Mouse (Mus musculus) MEL (cell line): ENCODE data around the gene Asns. TPM values are rescaled to one million over a fixed set of nuclear protein-coding genes. Genes with fewer than 3 reads are reported as not detected.
A peak's percentile ranks its signal among the peaks of the same experiment; 100 is the strongest.

ENCODE experiments used
- DNase-seq: peaks from one replicate; pipeline ENCODE4 v3.0.0; 2011; ENCODE audit warnings: low read depth, low spot score
- H3K27ac ChIP-seq: 2 replicates; pipeline ENCODE4 v1.5.1; 2012; ENCODE audit warnings: low read depth, mild to moderate bottlenecking, control low read depth, low read length, moderate library complexity; ENCODE audit not compliant: control insufficient read depth
- H3K27me3 ChIP-seq, 2 experiments: fragments of 150-350 bp in 1 of 2; sonication (generic) in 1 of 2; 2 replicates each; pipeline ENCODE4 v1.6.1; 2012; ENCODE audit warnings: low read length in 2 of 2, mild to moderate bottlenecking in 2 of 2, improper control_type of control experiment in 1 of 2, moderate library complexity in 1 of 2; ENCODE audit not compliant: insufficient read depth in 2 of 2, control insufficient read depth in 1 of 2
- H3K36me3 ChIP-seq, 2 experiments: 2 replicates each; pipeline ENCODE4 v1.6.1; 2012 to 2014; ENCODE audit warnings: low read length in 2 of 2, improper control_type of control experiment in 1 of 2, inconsistent platforms in 1 of 2, mild to moderate bottlenecking in 1 of 2; ENCODE audit not compliant: insufficient read depth in 2 of 2, control insufficient read depth in 1 of 2
- H3K4me1 ChIP-seq, 2 experiments: fragments of 150-350 bp in 1 of 2; sonication (generic) in 1 of 2; 2 replicates each; pipeline ENCODE4 v1.6.1; 2012; ENCODE audit warnings: low read length in 2 of 2, improper control_type of control experiment in 1 of 2, mild to moderate bottlenecking in 1 of 2; ENCODE audit not compliant: insufficient read depth in 2 of 2, control insufficient read depth in 1 of 2
- H3K4me3 ChIP-seq, 2 experiments: fragments of 150-350 bp in 1 of 2; sonication (generic) in 1 of 2; 2 replicates each; pipeline ENCODE4 v1.5.1; 2012; ENCODE audit warnings: low read depth in 2 of 2, low read length in 2 of 2, mild to moderate bottlenecking in 2 of 2, moderate library complexity in 2 of 2, control low read depth in 1 of 2, improper control_type of control experiment in 1 of 2; ENCODE audit not compliant: control insufficient read depth in 1 of 2, insufficient read depth in 1 of 2
- H3K79me2 ChIP-seq: 2 replicates; pipeline ENCODE4 v1.6.1; 2012; ENCODE audit warnings: mild to moderate bottlenecking, low read length, moderate library complexity; ENCODE audit not compliant: control insufficient read depth, poor library complexity, insufficient read depth
- H3K9ac ChIP-seq: 2 replicates; pipeline ENCODE4 v1.6.1; 2012; ENCODE audit warnings: low read depth, mild to moderate bottlenecking, control low read depth, low read length, moderate library complexity; ENCODE audit not compliant: control insufficient read depth, poor library complexity, severe bottlenecking
- H3K9me3 ChIP-seq: fragments of 150-350 bp; sonication (generic); replicated peaks from 2 replicates; pipeline ENCODE4 v1.6.1; 2012; ENCODE audit warnings: mild to moderate bottlenecking, low read length, improper control_type of control experiment, moderate library complexity; ENCODE audit not compliant: insufficient read depth
- EP300 ChIP-seq, 2 experiments: IDR thresholded peaks; 2 replicates each; pipeline ENCODE4 v1.6.1; 2011; ENCODE audit warnings: improper control_type of control experiment in 2 of 2, low read length in 2 of 2, low read depth in 1 of 2, mild to moderate bottlenecking in 1 of 2
- ETS1 ChIP-seq: IDR thresholded peaks from 2 replicates; pipeline ENCODE4 v1.6.1; 2012; ENCODE audit warnings: low read depth, mild to moderate bottlenecking, inconsistent platforms, low read length, improper control_type of control experiment, moderate library complexity
- GATA1 ChIP-seq: IDR thresholded peaks from 2 replicates; pipeline ENCODE4 v1.6.1; 2011; ENCODE audit warnings: low read depth, low read length, improper control_type of control experiment
- JUND ChIP-seq: IDR thresholded peaks from 2 replicates; pipeline ENCODE4 v1.6.1; 2011; ENCODE audit warnings: low read depth, mild to moderate bottlenecking, improper control_type of control experiment, low read length
- MYB ChIP-seq: IDR thresholded peaks from 2 replicates; pipeline ENCODE4 v1.6.1; 2011; ENCODE audit warnings: mild to moderate bottlenecking, low read depth, low read length, improper control_type of control experiment
- MYC ChIP-seq: IDR thresholded peaks from 2 replicates; pipeline ENCODE4 v1.6.1; 2011; ENCODE audit warnings: low read depth, mild to moderate bottlenecking, low read length, improper control_type of control experiment, moderate library complexity
- POLR2A ChIP-seq, 2 experiments: IDR thresholded peaks; 2 replicates each; pipeline ENCODE4 v1.6.1; 2011 to 2012; ENCODE audit warnings: low read length in 2 of 2, mild to moderate bottlenecking in 2 of 2, control low read depth in 1 of 2, improper control_type of control experiment in 1 of 2, low read depth in 1 of 2, moderate library complexity in 1 of 2; ENCODE audit not compliant: control insufficient read depth in 1 of 2, insufficient read depth in 1 of 2, poor library complexity in 1 of 2
- POLR2AphosphoS2 ChIP-seq: IDR thresholded peaks from 2 replicates; pipeline ENCODE4 v1.6.1; 2011; ENCODE audit warnings: low read length, improper control_type of control experiment
- POLR2AphosphoS5 ChIP-seq: IDR thresholded peaks from 2 replicates; pipeline ENCODE4 v1.6.1; 2012; ENCODE audit warnings: low read depth, borderline replicate concordance, mild to moderate bottlenecking, inconsistent platforms, low read length, moderate library complexity, mixed read lengths
- RCOR1 ChIP-seq: IDR thresholded peaks from 2 replicates; pipeline ENCODE4 v1.6.1; 2012; ENCODE audit warnings: low read depth, mild to moderate bottlenecking, inconsistent platforms, low read length, improper control_type of control experiment
- SMC3 ChIP-seq: IDR thresholded peaks from 2 replicates; pipeline ENCODE4 v1.6.1; 2011; ENCODE audit warnings: low read depth, low read length, improper control_type of control experiment
- TCF12 ChIP-seq: IDR thresholded peaks from 2 replicates; pipeline ENCODE4 v1.6.1; 2014; ENCODE audit warnings: low read depth, mild to moderate bottlenecking, inconsistent platforms, low read length, improper control_type of control experiment, moderate library complexity
- polyA plus RNA-seq, 2 experiments: library from polyadenylated mRNA; stranded (reverse) in 1 of 2; unstranded in 1 of 2; fragments of >175 nt in 1 of 2; fragments of >200 nt in 1 of 2; gene quantifications; 2 replicates each; pipeline versions ENCODE4 v1.2.1 to v1.2.4; 2012; ENCODE audit warnings: low replicate concordance in 2 of 2, low read depth in 1 of 2; ENCODE audit not compliant: insufficient read length in 2 of 2, insufficient read depth in 1 of 2, missing spikeins in 1 of 2
- total RNA-seq: library from RNA; depleted of rRNA; stranded (reverse); fragments of 300-350 nt; gene quantifications from 2 replicates; pipeline ENCODE4 v1.2.3, GENCODE M21; 2012

Gene Asns
- total and polyA plus RNA-seq, 3 experiments, result 342 to 792 TPM; not detected in 1

- TF ChIP-seq POLR2AphosphoS5 (no peak), MYC (0 out of 2 replicates have a peak, but pooled peaks have one; percentile 30)
- TF ChIP-seq, all 39 proteins: peak for 9
Measured at GRCm38 (mm10) chr6:7732754-7733708, 40.0 kb upstream of the Asns start (continued).

DNA sequence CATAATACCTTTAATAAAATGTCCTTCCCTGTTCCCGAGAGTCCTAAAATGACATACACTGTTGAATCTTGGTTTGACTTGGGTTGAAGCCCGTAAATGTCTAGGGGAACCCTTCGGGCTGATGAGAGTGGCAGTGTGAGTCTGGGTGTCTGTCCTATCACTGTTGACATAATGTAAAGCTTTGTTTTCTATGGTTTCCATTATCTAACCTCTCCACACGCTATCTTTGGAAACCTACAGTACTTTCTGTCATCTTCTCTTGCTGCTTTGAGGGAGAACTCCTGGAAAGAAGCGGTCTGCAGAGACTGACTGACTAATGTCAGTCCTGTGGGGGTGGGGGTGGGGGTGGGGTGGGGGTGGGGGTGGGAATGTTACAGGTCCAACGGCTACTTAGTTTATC lies 39.0 kb upstream of the Asns start:
- peaks cover 2 to 8% of the 10 kb centered on the region in 2 experiments for H3K4me1 ChIP-seq

GRCm38 (mm10) chr6:7729128-7729527 lies 36.1 kb upstream of the Asns start:
- TF ChIP-seq POLR2A (IDR thresholded peaks at IDR 0.05; ENCODE audit: control insufficient read depth in 1 of 2, insufficient read depth in 1 of 2, low read depth in 1 of 2, low read length in 2 of 2, poor library complexity in 1 of 2) (no peak), JUND (no peak), ETS1 (no peak)
- peaks cover 0 to 8% of the 10 kb centered on the region in 2 experiments for H3K4me1 ChIP-seq
- no peaks in the 10 kb centered on the region for H3K27me3 ChIP-seq

More for the DNA sequence above, 39.0 kb upstream of the Asns start:
- peak; percentile 52 for DNase-seq
- Histone ChIP-seq H3K79me2 (no peaks in the 10 kb centered on the region), H3K9ac (no peak overlapping the region), H3K27me3 (no peaks in the 10 kb centered on the region), H3K36me3 (peaks cover 0 to 12% of the 10 kb centered on the region in 2 experiments; a peak in 2 of 4 replicates), H3K27ac (no peak overlapping the region), H3K4me3 (no peak overlapping the region), H3K9me3 (no peaks in the 10 kb centered on the region)
- TF ChIP-seq RCOR1 (peak; percentile 30; the same call in 1 of the 2 replicates), TCF12 (peak; percentile 23; the same call in 1 of the 2 replicates), MYB (no peak), GATA1 (peak; percentile 51; the same call in 1 of the 2 replicates), POLR2AphosphoS2 (no peak), SMC3 (no peak), EP300 (IDR thresholded peaks at IDR 0.05; ENCODE audit: low read depth in 1 of 2, low read length in 2 of 2) (peak; percentile 15 to 54; a peak in 3 of 4 replicates)

More at GRCm38 (mm10) chr6:7729128-7729527, 36.1 kb upstream of the Asns start:
- Histone ChIP-seq H3K79me2 (no peaks in the 10 kb centered on the region), H3K36me3 (peaks cover 0 to 10% of the 10 kb centered on the region in 2 experiments; a peak in 2 of 4 replicates), H3K27ac (no peak overlapping the region), H3K4me3 (no peak overlapping the region), H3K9ac (no peak overlapping the region), H3K9me3 (no peaks in the 10 kb centered on the region)
- no peak for DNase-seq
